Mouse (Mus musculus) hindbrain, embryonic 13.5 days (tissue): ENCODE measurements around the gene Phf21a. TPM values are rescaled to one million over a fixed set of nuclear protein-coding genes. Genes with fewer than 3 reads are reported as not detected.
A peak's percentile ranks its signal among the peaks of the same experiment; 100 is the strongest.

Experiments
- ATAC-seq: fragments of 200-750 bp; cut with Nextera tagmentation; 2 replicates; pipeline ENCODE4 v1.8.0; 2017; ENCODE audit warnings: moderate TSS enrichment; ENCODE audit not compliant: low FRiP score
- H3K27ac ChIP-seq: fragments of 300-500 bp; sonication (generic); 2 replicates; pipeline ENCODE4 v1.5.1; 2015; ENCODE audit warnings: inconsistent platforms, mild to moderate bottlenecking, moderate library complexity
- H3K27me3 ChIP-seq: fragments of 300-500 bp; sonication (generic); 2 replicates; pipeline ENCODE4 v1.6.1; 2015; ENCODE audit warnings: mild to moderate bottlenecking, inconsistent platforms
- H3K36me3 ChIP-seq: fragments of 300-500 bp; sonication (generic); 2 replicates; pipeline ENCODE4 v1.6.1; 2015; ENCODE audit warnings: mild to moderate bottlenecking, inconsistent platforms
- H3K4me1 ChIP-seq: fragments of 300-500 bp; sonication (generic); replicated peaks from 2 replicates; pipeline ENCODE4 v1.6.1; 2015; ENCODE audit warnings: inconsistent platforms
- H3K4me2 ChIP-seq: fragments of 300-500 bp; sonication (generic); 2 replicates; pipeline ENCODE4 v1.6.1; 2015; ENCODE audit warnings: inconsistent platforms, mild to moderate bottlenecking, moderate library complexity
- H3K4me3 ChIP-seq: fragments of 300-500 bp; sonication (generic); 2 replicates; pipeline ENCODE4 v1.5.1; 2015; ENCODE audit warnings: mild to moderate bottlenecking, inconsistent platforms
- H3K9ac ChIP-seq: fragments of 300-500 bp; sonication (generic); 2 replicates; pipeline ENCODE4 v1.6.1; 2015; ENCODE audit warnings: mild to moderate bottlenecking, inconsistent platforms
- H3K9me3 ChIP-seq: fragments of 300-500 bp; sonication (generic); 2 replicates; pipeline ENCODE4 v1.6.1; 2016; ENCODE audit warnings: inconsistent platforms
- WGBS: fragments of 180-500 bp; shearing (Covaris S2); methylation state at CpG from one replicate; pipeline ENCODE4 v1.1.7; 2015; 5-methylcytosine and 5-hydroxymethylcytosine counted together
- polyA plus RNA-seq: library from polyadenylated mRNA; unstranded; fragments of >200 nt; fragmentation: Nextera tagmentation; extraction: Ambion mirVana; gene quantifications from 2 replicates; pipeline ENCODE4 v1.2.1, GENCODE M21; 2015

Gene Phf21a
- polyA plus RNA-seq, 1 experiment from 2014 or later: 38.4 TPM

GRCm38 (mm10) chr2:92360893-92361292 is 268.0 kb downstream of the Phf21a start:
- 24% methylated on average over 12 of the region's 12 CpGs for WGBS
- Histone ChIP-seq H3K4me3 (no peak overlapping the region), H3K36me3 (peaks cover 71% of the 10 kb centered on the region), H3K4me1 (peaks cover 8% of the 10 kb centered on the region; the same call in 1 of the 2 replicates), H3K9me3 (no peaks in the 10 kb centered on the region), H3K4me2 (no peak overlapping the region), H3K9ac (no peak overlapping the region), H3K27ac (no peak overlapping the region), H3K27me3 (no peaks in the 10 kb centered on the region)
- 0 out of 2 replicates have a peak, but pooled peaks have one; percentile 37 for ATAC-seq

DNA sequence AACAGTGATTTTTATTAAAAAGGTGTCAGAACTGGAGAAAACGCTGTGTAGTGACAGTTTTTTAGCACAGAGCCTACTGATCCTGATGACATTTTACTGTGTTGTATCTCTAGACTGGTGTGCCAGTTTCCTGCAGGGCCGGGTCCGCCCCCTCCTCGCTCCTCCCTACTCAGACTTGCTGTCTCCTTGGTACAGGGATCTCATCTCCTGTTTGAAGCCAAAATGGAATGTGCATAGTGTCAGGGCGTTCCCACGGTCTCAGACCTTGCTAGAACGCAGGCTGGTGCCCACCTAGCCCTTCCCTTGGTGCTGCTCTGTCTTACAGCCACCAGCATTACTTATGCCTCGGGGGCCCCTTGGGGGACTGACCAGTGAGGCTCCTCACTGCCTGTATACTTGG is 268.9 kb downstream of the Phf21a start:
- Histone ChIP-seq H3K36me3 (peaks cover 70% of the 10 kb centered on the region), H3K9me3 (no peaks in the 10 kb centered on the region), H3K4me1 (peaks cover 8% of the 10 kb centered on the region; the same call in 1 of the 2 replicates), H3K27ac (no peak overlapping the region), H3K4me3 (no peak overlapping the region), H3K4me2 (no peak overlapping the region), H3K27me3 (no peaks in the 10 kb centered on the region), H3K9ac (no peak overlapping the region)
- no peak for ATAC-seq
- 86% methylated on average over 8 of the region's 8 CpGs for WGBS

DNA sequence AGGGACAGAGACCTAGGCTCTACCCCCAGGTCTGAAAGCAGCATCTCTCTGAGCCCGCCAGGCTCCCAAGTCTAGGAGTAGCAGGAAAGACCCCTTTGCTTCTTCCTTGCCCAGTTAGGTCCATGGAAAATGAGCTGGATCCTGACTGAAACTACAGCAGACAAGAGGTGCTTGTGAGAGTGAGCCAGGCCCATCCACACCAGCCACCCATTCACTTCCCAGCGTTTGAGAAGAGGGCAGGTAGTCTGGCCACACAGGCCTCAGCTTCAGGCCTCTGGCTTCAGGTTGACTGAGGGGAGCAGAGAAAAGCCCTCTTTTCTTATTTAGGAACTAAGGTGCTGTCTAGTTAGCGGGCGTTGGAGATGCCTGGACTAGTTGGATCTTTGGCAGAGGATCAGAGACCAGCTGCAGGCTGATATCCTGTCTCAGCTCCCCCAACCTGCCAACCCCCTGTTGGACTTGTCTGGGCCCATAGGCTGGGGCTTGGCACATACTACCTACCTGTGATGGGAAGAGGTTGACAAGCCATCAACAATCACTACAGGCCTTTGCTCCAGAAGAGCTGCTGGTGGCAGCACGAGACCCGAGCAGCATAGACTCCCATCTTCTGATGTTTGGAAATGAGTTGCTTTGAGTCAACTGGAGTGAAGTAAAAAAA is 269.8 kb downstream of the Phf21a start:
- Histone ChIP-seq H3K4me1 (peaks cover 8% of the 10 kb centered on the region; the same call in 1 of the 2 replicates), H3K27ac (no peak overlapping the region), H3K4me3 (no peak overlapping the region), H3K27me3 (no peaks in the 10 kb centered on the region), H3K9me3 (no peaks in the 10 kb centered on the region), H3K9ac (no peak overlapping the region), H3K36me3 (peaks cover 67% of the 10 kb centered on the region), H3K4me2 (no peak overlapping the region)
- ATAC-seq: no peak
- 98% methylated on average over 6 of the region's 6 CpGs for WGBS

DNA sequence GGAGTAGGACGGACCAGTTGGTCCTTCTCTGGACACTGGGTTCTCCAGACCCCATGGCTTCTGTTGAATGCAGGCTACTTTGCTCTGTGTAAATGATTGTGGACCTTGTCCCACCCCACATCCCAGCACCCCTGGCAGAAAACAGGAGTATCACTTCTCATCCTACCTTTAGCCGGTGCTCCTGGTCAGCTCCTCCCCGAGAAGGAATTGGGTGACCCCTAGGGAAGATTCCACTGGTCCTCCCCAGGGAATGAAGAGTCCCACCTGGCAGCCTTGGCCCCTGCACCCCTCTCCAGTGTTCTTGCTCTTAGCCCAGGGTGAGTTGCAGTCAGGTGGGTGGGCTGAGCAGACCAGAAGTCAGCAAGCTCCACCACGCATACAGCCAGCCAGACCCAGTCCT is 271.2 kb downstream of the Phf21a start:
- Histone ChIP-seq H3K4me3 (no peak overlapping the region), H3K9me3 (no peaks in the 10 kb centered on the region), H3K36me3 (peaks cover 53% of the 10 kb centered on the region), H3K27me3 (peaks cover 8% of the 10 kb centered on the region), H3K9ac (no peak overlapping the region), H3K27ac (no peak overlapping the region), H3K4me2 (no peak overlapping the region), H3K4me1 (peaks cover 8% of the 10 kb centered on the region; the same call in 1 of the 2 replicates)
- 94% methylated on average over 4 of the region's 4 CpGs for WGBS
- no peak for ATAC-seq

DNA sequence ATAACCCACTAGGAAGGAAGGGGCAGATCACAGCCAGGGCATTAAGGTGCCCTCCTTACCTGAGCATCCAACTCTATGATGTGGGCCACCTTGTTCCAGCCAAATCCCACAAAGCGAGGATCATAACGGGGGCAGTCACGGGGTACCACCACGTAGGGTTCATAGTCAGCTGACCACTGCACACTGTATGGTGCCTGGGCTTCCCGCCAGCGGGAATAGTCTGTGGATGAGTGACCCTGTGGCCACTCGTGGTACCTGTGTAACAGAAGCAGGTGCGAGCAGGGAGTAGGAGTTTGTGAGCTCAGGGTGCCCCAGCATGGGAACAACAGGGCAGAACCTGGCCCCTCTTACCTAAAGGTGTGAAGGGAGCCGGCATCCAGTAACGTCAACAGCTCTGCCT is 272.7 kb downstream of the Phf21a start:
- Histone ChIP-seq H3K27ac (no peak overlapping the region), H3K9ac (no peak overlapping the region), H3K36me3 (peaks cover 38% of the 10 kb centered on the region), H3K9me3 (no peaks in the 10 kb centered on the region), H3K27me3 (peaks cover 23% of the 10 kb centered on the region), H3K4me2 (no peak overlapping the region), H3K4me3 (no peak overlapping the region), H3K4me1 (peaks cover 8% of the 10 kb centered on the region)
- 94% methylated on average over 10 of the region's 10 CpGs for WGBS
- ATAC-seq: no peak

- 46% methylated on average over 20 of the region's 20 CpGs for WGBS
Measured at GRCm38 (mm10) chr2:92367383-92368029, 274.6 kb downstream of the Phf21a start.

GRCm38 (mm10) chr2:92370375-92370774 is 277.5 kb downstream of the Phf21a start:
- peaks cover 12% of the 10 kb centered on the region; the same call in 1 of the 2 replicates for H3K36me3 ChIP-seq
- H3K4me2 ChIP-seq: peak overlapping the region; percentile 59
- 12% methylated on average over 17 of the region's 19 CpGs for WGBS
- H3K4me1 ChIP-seq: peaks cover 45% of the 10 kb centered on the region
- H3K4me3 ChIP-seq: peak overlapping the region; percentile 38
- no peak overlapping the region for H3K27ac ChIP-seq
- no peak for ATAC-seq
- H3K9ac ChIP-seq: peak overlapping the region; percentile 66
- no peaks in the 10 kb centered on the region for H3K9me3 ChIP-seq
- peaks cover 41% of the 10 kb centered on the region for H3K27me3 ChIP-seq

More at GRCm38 (mm10) chr2:92367383-92368029, 274.6 kb downstream of the Phf21a start:
- H3K27me3 ChIP-seq: peaks cover 41% of the 10 kb centered on the region
- no peak overlapping the region for H3K4me2 ChIP-seq
- no peaks in the 10 kb centered on the region for H3K9me3 ChIP-seq
- H3K36me3 ChIP-seq: peaks cover 30% of the 10 kb centered on the region
- no peak overlapping the region for H3K4me3 ChIP-seq
- H3K4me1 ChIP-seq: peaks cover 27% of the 10 kb centered on the region
- H3K9ac ChIP-seq: no peak overlapping the region
- no peak overlapping the region for H3K27ac ChIP-seq
- no peak for ATAC-seq

- peak overlapping the region; percentile 59 for H3K4me2 ChIP-seq
- peak overlapping the region; percentile 3; the same call in 1 of the 2 replicates for H3K27ac ChIP-seq
- peak overlapping the region; percentile 38 for H3K4me3 ChIP-seq
- H3K9ac ChIP-seq: peak overlapping the region; percentile 66
- no peaks in the 10 kb centered on the region for H3K9me3 ChIP-seq
- peaks cover 9% of the 10 kb centered on the region; the same call in 1 of the 2 replicates for H3K36me3 ChIP-seq
- H3K27me3 ChIP-seq: peaks cover 41% of the 10 kb centered on the region
- H3K4me1 ChIP-seq: peaks cover 51% of the 10 kb centered on the region
- 2% methylated on average over 43 of the region's 45 CpGs for WGBS
- ATAC-seq: no peak
Measured at GRCm38 (mm10) chr2:92370821-92371805, 278.2 kb downstream of the Phf21a start.

- peaks cover 1% of the 10 kb centered on the region; the same call in 1 of the 2 replicates for H3K36me3 ChIP-seq
- H3K4me2 ChIP-seq: no peak overlapping the region
- peaks cover 57% of the 10 kb centered on the region for H3K4me1 ChIP-seq
- H3K9me3 ChIP-seq: no peaks in the 10 kb centered on the region
- no peak overlapping the region for H3K9ac ChIP-seq
- 6% methylated on average over 10 of the region's 10 CpGs for WGBS
- H3K27me3 ChIP-seq: peaks cover 41% of the 10 kb centered on the region
- 0 out of 2 replicates have a peak overlapping the region, but pooled peaks have one; percentile 3 for H3K27ac ChIP-seq
- no peak for ATAC-seq
- no peak overlapping the region for H3K4me3 ChIP-seq
Measured at GRCm38 (mm10) chr2:92371971-92372690, 279.2 kb downstream of the Phf21a start.

DNA sequence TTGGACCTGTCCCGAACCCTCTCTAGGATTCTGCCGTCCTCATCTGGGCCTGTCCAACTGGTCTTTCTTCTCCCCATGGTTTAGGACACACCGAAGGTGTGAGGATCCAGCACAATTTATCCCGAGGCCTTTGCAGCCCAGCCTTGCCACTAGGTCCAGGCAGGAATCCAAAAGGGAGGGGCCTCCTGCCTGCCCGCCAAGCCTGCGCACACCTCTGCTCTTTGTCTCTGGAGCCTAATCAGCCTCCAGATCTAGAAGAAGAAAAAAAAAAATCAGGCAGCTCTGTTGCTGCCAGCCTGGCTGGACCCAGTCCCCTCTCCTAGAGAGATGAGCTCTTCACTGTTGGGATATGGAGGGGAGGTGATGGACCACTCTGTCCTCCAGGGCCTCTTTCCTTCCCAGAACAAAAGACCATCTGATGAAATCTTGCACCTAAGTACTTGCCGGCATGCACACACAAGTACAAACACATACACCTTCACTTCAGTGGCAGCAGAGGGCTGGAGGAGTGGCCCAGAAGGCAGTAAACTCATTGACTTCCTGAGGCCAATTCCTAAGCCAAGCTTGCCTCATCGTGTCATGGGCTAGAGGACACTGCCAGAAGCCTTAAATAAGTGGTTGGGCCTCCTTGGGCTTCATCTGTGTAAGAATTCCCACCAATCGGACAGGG is 280.0 kb downstream of the Phf21a start:
- 45% methylated on average over 9 of the region's 9 CpGs for WGBS
- H3K4me2 ChIP-seq: no peak overlapping the region
- peaks cover 57% of the 10 kb centered on the region for H3K4me1 ChIP-seq
- H3K36me3 ChIP-seq: peaks cover 8% of the 10 kb centered on the region
- no peak for ATAC-seq
- H3K9me3 ChIP-seq: no peaks in the 10 kb centered on the region
- peaks cover 41% of the 10 kb centered on the region for H3K27me3 ChIP-seq
- no peak overlapping the region for H3K27ac ChIP-seq
- H3K9ac ChIP-seq: no peak overlapping the region
- H3K4me3 ChIP-seq: no peak overlapping the region

DNA sequence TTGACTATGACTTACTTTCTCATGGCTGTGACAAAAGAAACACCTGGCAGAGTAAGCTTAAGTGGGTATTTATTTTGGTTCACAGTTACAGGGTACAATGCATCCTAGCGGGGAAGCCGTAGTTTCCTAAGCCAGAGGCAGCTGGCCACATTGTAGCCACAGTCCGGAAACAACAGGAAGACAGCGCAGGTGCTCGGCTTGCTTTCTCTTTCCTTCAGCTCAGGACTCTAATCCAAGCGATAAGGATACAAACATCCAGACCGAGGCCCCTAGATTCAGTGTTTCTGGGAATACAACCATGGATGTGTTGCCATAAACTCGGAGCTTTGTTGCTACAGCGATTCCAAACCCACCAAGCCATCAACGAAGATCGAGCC is 280.5 kb downstream of the Phf21a start:
- no peak overlapping the region for H3K4me3 ChIP-seq
- no peaks in the 10 kb centered on the region for H3K9me3 ChIP-seq
- ATAC-seq: no peak
- no peak overlapping the region for H3K4me2 ChIP-seq
- H3K4me1 ChIP-seq: peaks cover 57% of the 10 kb centered on the region
- no peak overlapping the region for H3K9ac ChIP-seq
- peaks cover 40% of the 10 kb centered on the region for H3K27me3 ChIP-seq
- H3K36me3 ChIP-seq: peaks cover 13% of the 10 kb centered on the region
- 85% methylated on average over 11 of the region's 11 CpGs for WGBS
- H3K27ac ChIP-seq: no peak overlapping the region
